Mouse (Mus musculus): ENCODE results near the gene Mfrp. TPM values are rescaled to one million over a fixed set of nuclear protein-coding genes. Genes with fewer than 3 reads are reported as not detected.

Gene Mfrp
- total RNA-seq (2014; rRNA removed) (0.67 and 1.2 TPM in 2 replicates), polyA plus RNA-seq (2015; fragmentation: Nextera tagmentation; extraction: Ambion mirVana) (0.08 and 0.13 TPM in 2 replicates)

- DNase-seq (no peak), ATAC-seq (no peak)
- Histone ChIP-seq H3K36me3 (ENCODE audit: insufficient read depth) (no peaks in the 10 kb centered on the region), H3K27me3 (ENCODE audit: insufficient read depth, low read length) (no peaks in the 10 kb centered on the region), H3K27ac (ENCODE audit: low read depth, low read length) (no peak within 1 kb of the TSS), H3K4me1 (ENCODE audit: insufficient read depth) (no peaks in the 10 kb centered on the region), H3K4me3 (ENCODE audit: low read depth, low read length) (no peak within 1 kb of the TSS), H3K4me2 (ENCODE audit: low read depth) (no peak within 1 kb of the TSS), H3K9me3 (ENCODE audit: low read length) (no peaks in the 10 kb centered on the region), H3K9ac (no peak within 1 kb of the TSS)
- WGBS, result 63% methylated on average over 9 of the region's 9 CpGs
- no peak for TF ChIP-seq CTCF (IDR thresholded peaks at IDR 0.05; ENCODE audit: low read depth)
Measured at GRCm38 (mm10) chr9:44101490-44101889, at the start of gene Mfrp. TSS of gene Mfrp (plus strand) at chr9:44101729.

GRCm38 (mm10) chr9:44052855-44053254 is 48.7 kb upstream of the Mfrp start:
- Histone ChIP-seq H3K4me1 (ENCODE audit: insufficient read depth) (no peaks in the 10 kb centered on the region), H3K9ac (no peak overlapping the region), H3K4me3 (ENCODE audit: low read depth, low read length) (no peak overlapping the region), H3K36me3 (ENCODE audit: insufficient read depth) (no peaks in the 10 kb centered on the region), H3K4me2 (ENCODE audit: low read depth) (no peak overlapping the region), H3K9me3 (ENCODE audit: low read length) (no peaks in the 10 kb centered on the region), H3K27ac (ENCODE audit: low read depth, low read length) (no peak overlapping the region), H3K27me3 (ENCODE audit: insufficient read depth, low read length) (no peaks in the 10 kb centered on the region)
- no peak for ATAC-seq
- TF ChIP-seq CTCF (IDR thresholded peaks at IDR 0.05; ENCODE audit: low read depth), result peak; percentile 35
- DNase-seq, result no peak
- 73% methylated on average over 3 of the region's 3 CpGs for WGBS

DNA sequence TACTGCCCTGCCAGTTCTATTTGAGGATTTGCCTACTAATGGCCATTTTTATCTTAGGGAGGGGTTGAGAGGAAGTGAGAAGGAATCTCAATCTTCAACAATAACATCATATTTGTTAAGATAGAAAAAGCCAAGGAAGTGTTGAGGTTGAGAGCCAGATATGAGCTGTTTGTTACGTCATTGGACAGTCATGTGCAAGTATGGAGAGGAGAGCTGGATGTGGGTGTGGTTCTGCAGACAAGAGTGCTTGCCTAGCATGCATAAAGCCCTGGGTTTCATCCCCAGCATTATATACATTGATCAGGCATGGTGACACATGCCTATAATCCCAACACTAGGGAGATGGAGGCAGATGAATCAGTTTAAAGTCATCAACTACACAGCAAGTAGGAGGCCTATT is 47.6 kb upstream of the Mfrp start:
- H3K36me3 ChIP-seq (ENCODE audit: insufficient read depth), result no peaks in the 10 kb centered on the region
- WGBS, result 66% methylated on average over 1 of the region's 1 CpGs

DNA sequence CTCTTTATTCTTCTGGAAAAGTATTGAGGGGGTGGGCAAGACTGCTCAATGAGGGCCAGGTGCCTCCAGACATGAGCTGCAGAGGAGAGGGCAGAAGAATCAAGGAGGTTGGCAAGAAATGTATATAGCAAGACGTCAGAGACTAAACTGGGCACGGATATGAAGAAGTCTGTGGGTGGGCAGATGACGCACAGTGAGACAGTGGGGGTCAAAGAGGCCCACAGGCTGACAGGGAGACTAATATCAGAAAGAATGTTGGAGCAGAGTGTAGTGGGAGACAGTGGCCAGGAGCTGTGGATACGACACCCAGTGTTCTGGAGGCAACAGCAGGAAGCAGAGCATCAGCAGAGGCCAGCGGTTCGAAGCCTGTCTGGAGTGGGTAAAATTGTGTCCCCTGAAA is 42.9 kb upstream of the Mfrp start:
- no peak overlapping the region for H3K4me3 ChIP-seq (ENCODE audit: low read depth, low read length)
- WGBS, result 91% methylated on average over 6 of the region's 6 CpGs

More for the DNA sequence above, 47.6 kb upstream of the Mfrp start:
- DNase-seq, result no peak
- no peak for ATAC-seq
- Histone ChIP-seq H3K9ac (no peak overlapping the region), H3K27me3 (ENCODE audit: insufficient read depth, low read length) (no peaks in the 10 kb centered on the region), H3K4me1 (ENCODE audit: insufficient read depth) (no peaks in the 10 kb centered on the region), H3K4me3 (ENCODE audit: low read depth, low read length) (no peak overlapping the region), H3K9me3 (ENCODE audit: low read length) (no peaks in the 10 kb centered on the region), H3K4me2 (ENCODE audit: low read depth) (no peak overlapping the region), H3K27ac (ENCODE audit: low read depth, low read length) (no peak overlapping the region)
- no peak for TF ChIP-seq CTCF (IDR thresholded peaks at IDR 0.05; ENCODE audit: low read depth)

DNA sequence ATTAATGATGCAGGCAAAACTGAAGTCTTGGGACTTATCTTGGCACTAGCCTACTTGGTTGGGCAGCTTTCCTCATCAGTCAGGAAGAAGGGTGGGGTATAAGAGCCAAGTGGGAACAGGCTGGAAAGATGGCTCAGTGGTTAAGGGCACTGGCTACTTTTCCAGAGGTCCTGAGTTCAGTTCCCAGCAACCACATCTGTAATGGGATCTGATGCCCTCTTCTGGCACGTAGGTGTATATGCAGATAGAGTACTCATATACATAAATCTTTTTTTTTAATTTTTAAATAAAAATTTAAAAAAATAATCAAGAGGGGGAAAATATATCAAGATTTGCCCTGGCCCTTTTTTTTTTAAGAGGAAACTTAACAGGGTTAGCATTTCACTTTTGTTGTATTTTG is 36.4 kb upstream of the Mfrp start:
- TF ChIP-seq CTCF (IDR thresholded peaks at IDR 0.05; ENCODE audit: low read depth), result no peak
- Histone ChIP-seq H3K36me3 (ENCODE audit: insufficient read depth) (no peaks in the 10 kb centered on the region), H3K4me2 (ENCODE audit: low read depth) (no peak overlapping the region), H3K4me3 (ENCODE audit: low read depth, low read length) (no peak overlapping the region), H3K9me3 (ENCODE audit: low read length) (no peaks in the 10 kb centered on the region), H3K9ac (no peak overlapping the region), H3K27ac (ENCODE audit: low read depth, low read length) (no peak overlapping the region), H3K4me1 (ENCODE audit: insufficient read depth) (peaks cover 7% of the 10 kb centered on the region; the same call in 1 of the 2 replicates), H3K27me3 (ENCODE audit: insufficient read depth, low read length) (no peaks in the 10 kb centered on the region)
- WGBS, result 48% methylated on average over 1 of the region's 1 CpGs
- ATAC-seq (no peak), DNase-seq (no peak)

More for the DNA sequence above, 42.9 kb upstream of the Mfrp start:
- Histone ChIP-seq H3K4me1 (ENCODE audit: insufficient read depth) (no peaks in the 10 kb centered on the region), H3K4me2 (ENCODE audit: low read depth) (no peak overlapping the region), H3K9me3 (ENCODE audit: low read length) (no peaks in the 10 kb centered on the region), H3K27ac (ENCODE audit: low read depth, low read length) (no peak overlapping the region), H3K36me3 (ENCODE audit: insufficient read depth) (no peaks in the 10 kb centered on the region), H3K9ac (no peak overlapping the region), H3K27me3 (ENCODE audit: insufficient read depth, low read length) (no peaks in the 10 kb centered on the region)
- ATAC-seq, result no peak
- TF ChIP-seq CTCF (IDR thresholded peaks at IDR 0.05; ENCODE audit: low read depth), result no peak
- DNase-seq, result no peak

- WGBS, result under 1% methylated on average over 38 of the region's 38 CpGs
- H3K9ac ChIP-seq, result peak within 1 kb of the TSS; percentile 51
- no peaks in the 10 kb centered on the region for H3K27me3 ChIP-seq (ENCODE audit: insufficient read depth, low read length)
- H3K4me2 ChIP-seq (ENCODE audit: low read depth), result peak within 1 kb of the TSS; percentile 95
- peak; percentile 99 for ATAC-seq
- no peaks in the 10 kb centered on the region for H3K36me3 ChIP-seq (ENCODE audit: insufficient read depth)
- peak; percentile 91 for TF ChIP-seq CTCF (IDR thresholded peaks at IDR 0.05; ENCODE audit: low read depth)
- H3K4me3 ChIP-seq (ENCODE audit: low read depth, low read length), result peak within 1 kb of the TSS; percentile 62
- peaks cover 7% of the 10 kb centered on the region; the same call in 1 of the 2 replicates for H3K4me1 ChIP-seq (ENCODE audit: insufficient read depth)
- peak; percentile 98 for DNase-seq
- H3K27ac ChIP-seq (ENCODE audit: low read depth, low read length), result no peak within 1 kb of the TSS
- H3K9me3 ChIP-seq (ENCODE audit: low read length), result no peaks in the 10 kb centered on the region
Measured at GRCm38 (mm10) chr9:44066785-44067225, 34.7 kb upstream of the Mfrp start, which contains the start of gene Usp2. TSS of gene Usp2 (plus strand) at chr9:44067021.

DNA sequence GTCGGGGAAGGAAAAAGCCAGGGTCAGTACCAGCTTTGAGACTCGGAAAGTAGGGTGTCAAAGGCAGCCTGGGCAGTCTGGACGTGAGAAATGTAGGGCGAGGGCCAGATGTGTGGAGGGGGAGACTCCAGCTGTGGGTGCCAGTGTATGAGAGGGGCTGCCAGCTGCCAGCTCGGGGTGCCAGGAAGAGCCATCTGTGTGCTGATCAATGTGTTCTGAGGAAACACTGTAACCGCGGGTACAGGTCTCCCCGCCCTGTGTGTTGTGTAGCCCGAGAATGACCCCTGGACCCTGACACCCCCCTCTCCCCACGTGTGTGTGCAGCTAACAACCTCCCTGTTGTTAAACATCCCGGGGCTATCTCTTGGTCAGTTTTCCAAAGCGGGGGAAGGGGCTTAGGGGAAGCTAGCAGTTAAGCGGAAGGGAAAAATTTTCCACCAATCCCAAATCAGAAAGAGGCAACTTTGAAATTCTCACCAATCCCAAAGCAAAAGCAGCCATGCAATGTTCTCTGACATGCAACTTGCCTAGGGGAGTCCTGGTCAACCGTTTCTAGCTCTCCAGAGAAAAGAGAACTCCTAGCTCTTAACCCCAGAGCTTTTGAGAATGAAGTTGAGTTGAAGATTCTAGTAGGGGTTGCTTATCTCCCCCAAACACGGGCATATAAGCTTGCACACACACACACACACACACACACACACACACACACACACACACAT is 34.1 kb upstream of the Mfrp start:
- H3K4me2 ChIP-seq (ENCODE audit: low read depth), result peak overlapping the region; percentile 95
- H3K27ac ChIP-seq (ENCODE audit: low read depth, low read length), result no peak overlapping the region
- no peaks in the 10 kb centered on the region for H3K27me3 ChIP-seq (ENCODE audit: insufficient read depth, low read length)
- no peaks in the 10 kb centered on the region for H3K36me3 ChIP-seq (ENCODE audit: insufficient read depth)
- H3K9me3 ChIP-seq (ENCODE audit: low read length), result no peaks in the 10 kb centered on the region
- peak overlapping the region; percentile 62 for H3K4me3 ChIP-seq (ENCODE audit: low read depth, low read length)
- DNase-seq (peak; percentile 67), ATAC-seq (peak; percentile 52)
- 8% methylated on average over 15 of the region's 15 CpGs for WGBS
- TF ChIP-seq CTCF (IDR thresholded peaks at IDR 0.05; ENCODE audit: low read depth), result no peak
- H3K4me1 ChIP-seq (ENCODE audit: insufficient read depth), result peaks cover 7% of the 10 kb centered on the region; the same call in 1 of the 2 replicates
- H3K9ac ChIP-seq, result peak overlapping the region; percentile 51

All from forebrain, postnatal 0 days (tissue).